Mouse (Mus musculus) bone marrow macrophage, adult 2 months (primary cell): Measurements from ENCODE around the gene Tm9sf4.
A peak's percentile ranks its signal among the peaks of the same experiment; 100 is the strongest.

Source experiments
- CTCF ChIP-seq: IDR thresholded peaks from 2 replicates; pipeline ENCODE4 v1.5.1; 2012; ENCODE audit warnings: low read depth, mild to moderate bottlenecking, low read length, moderate library complexity
- POLR2A ChIP-seq: IDR thresholded peaks from 2 replicates; pipeline ENCODE4 v1.6.1; 2012; ENCODE audit warnings: mild to moderate bottlenecking, low read depth, low read length, borderline replicate concordance

DNA sequence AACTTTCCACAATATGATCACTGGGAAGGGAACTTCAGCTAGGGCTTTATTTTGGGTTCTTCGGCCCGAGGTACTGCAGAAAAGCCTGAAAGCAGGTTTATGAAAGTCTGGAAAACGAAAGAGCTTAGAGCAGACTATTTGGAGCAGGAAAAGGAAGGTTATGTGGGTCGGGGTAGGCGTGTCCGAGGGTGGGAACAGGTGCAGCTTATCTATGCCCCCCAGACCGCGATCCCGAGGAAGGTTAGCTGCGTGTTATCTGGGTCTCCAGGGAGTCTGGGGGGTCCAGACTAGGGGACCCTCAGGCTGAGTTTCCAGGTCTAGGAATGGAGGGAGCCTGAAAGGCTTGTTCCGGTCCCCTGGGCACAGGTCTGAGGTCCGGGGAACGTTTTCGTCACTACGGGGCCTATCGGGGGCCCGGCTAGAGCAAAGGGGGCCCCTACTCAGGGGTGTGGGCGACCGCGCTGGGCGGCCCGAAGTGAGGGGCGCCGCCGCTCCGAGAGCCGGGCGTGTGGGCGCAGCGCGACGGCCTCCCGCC lies 79.7 kb downstream of the Tm9sf4 start:
- TF ChIP-seq CTCF (no peak), POLR2A (peak; percentile 49; the same call in 1 of the 2 replicates)
